8 mouse cellular contexts compared by ENCODE assay signal in the genomic region with DNA sequence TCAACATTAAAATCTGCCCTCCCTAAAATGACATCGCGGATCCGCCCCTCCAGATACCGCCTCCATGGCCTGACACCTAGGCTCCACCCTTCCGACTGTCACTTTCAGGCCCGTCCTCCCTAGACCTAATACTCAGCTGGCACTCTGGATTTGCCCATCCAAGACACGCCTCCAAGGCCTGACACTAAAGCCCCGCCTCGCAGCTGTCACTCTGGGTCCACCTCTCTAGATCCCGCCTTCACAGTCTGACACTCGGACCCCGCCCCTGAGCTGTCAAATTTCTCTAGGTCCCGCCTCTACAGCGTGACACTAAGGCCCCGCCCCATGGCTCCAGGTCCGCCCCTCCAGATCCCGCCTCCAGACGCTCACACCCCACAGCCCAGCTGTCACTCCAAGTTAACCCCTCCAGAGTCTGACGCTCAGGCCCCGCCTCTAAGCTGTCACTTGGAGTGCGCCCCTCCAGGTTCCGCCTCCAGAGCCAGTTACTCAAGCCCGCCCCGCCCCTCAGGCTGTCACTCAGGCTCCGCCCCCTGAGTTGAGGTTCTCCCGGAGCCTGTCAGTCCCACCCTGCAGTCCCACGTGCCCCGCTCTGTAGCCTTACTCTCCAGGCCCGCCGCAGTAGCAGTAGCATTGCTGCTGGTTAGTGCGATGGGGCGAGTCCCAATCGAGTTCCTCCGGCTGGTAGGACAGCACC. TPM values are rescaled to one million over a fixed set of nuclear protein-coding genes. Genes with fewer than 3 reads are reported as not detected.
DNase-seq lines count a peak whose midpoint lies in the region; ATAC-seq and TF ChIP-seq lines count a peak whose summit lies in the region.

No protein-coding gene starts in this region.

- H3K4me2 ChIP-seq in forebrain, postnatal 0 days (ENCODE audit: low read depth): peak overlapping the region; percentile 66
- H3K4me2 ChIP-seq in lung, embryonic 15.5 days: peak overlapping the region; percentile 57

- TF ChIP-seq CTCF in MEL (IDR thresholded peaks at IDR 0.05 in 2 of 3, conservative IDR thresholded peaks at IDR 0.05 in 1 of 3; ENCODE audit: control insufficient read depth in 1 of 3, insufficient read depth in 1 of 3, low read depth in 2 of 3, low read length in 3 of 3, poor library complexity in 1 of 3, severe bottlenecking in 1 of 3): no peak
- no peak for TF ChIP-seq CTCF in cerebellum, adult 2 months (IDR thresholded peaks at IDR 0.05; ENCODE audit: borderline replicate concordance, insufficient read depth, low read depth, low read length)
- no peak for TF ChIP-seq CTCF in forebrain, postnatal 0 days (IDR thresholded peaks at IDR 0.05; ENCODE audit: low read depth)

- peaks cover 0 to 8% of the 10 kb centered on the region in 2 experiments; a peak in 2 of 4 replicates for H3K36me3 ChIP-seq in MEL (ENCODE audit: control insufficient read depth in 1 of 2, insufficient read depth in 2 of 2, low read length in 2 of 2)
- H3K36me3 ChIP-seq in forebrain, postnatal 0 days (ENCODE audit: insufficient read depth): no peaks in the 10 kb centered on the region
- no peaks in the 10 kb centered on the region; the same call in 1 of the 2 replicates for H3K36me3 ChIP-seq in lung, embryonic 15.5 days

- peak; percentile 99 for DNase-seq in MEL (ENCODE audit: low read depth, low spot score)
- peak; percentile 95 to 97 for DNase-seq in cerebellum, adult 2 months
- DNase-seq in forebrain, postnatal 0 days: peak; percentile 99
- DNase-seq in heart, postnatal 4 days: peak; percentile 98
- peak; percentile 99 to 100 for DNase-seq in layer of hippocampus, adult 8-10 months (ENCODE audit: low spot score in 2 of 2)
- DNase-seq in ovary, adult 18-20 months (ENCODE audit: low spot score): peak; percentile 96
- DNase-seq in thymus, postnatal 0 days (ENCODE audit: low spot score): peak; percentile 100

- H3K9me3 ChIP-seq in MEL (replicated peaks; ENCODE audit: insufficient read depth, low read length): no peaks in the 10 kb centered on the region
- no peaks in the 10 kb centered on the region for H3K9me3 ChIP-seq in forebrain, postnatal 0 days (ENCODE audit: low read length)
- no peaks in the 10 kb centered on the region for H3K9me3 ChIP-seq in lung, embryonic 15.5 days

- H3K4me3 ChIP-seq in MEL (ENCODE audit: control insufficient read depth in 1 of 2, insufficient read depth in 1 of 2, low read depth in 2 of 2, low read length in 2 of 2): peak overlapping the region; percentile 38 to 41; a peak in 3 of 4 replicates
- H3K4me3 ChIP-seq in cerebellum, adult 2 months (replicated peaks; ENCODE audit: insufficient read depth, low read depth, low read length): peak overlapping the region; percentile 51
- peak overlapping the region; percentile 36 for H3K4me3 ChIP-seq in forebrain, postnatal 0 days (ENCODE audit: low read depth, low read length)
- peak overlapping the region; percentile 20 for H3K4me3 ChIP-seq in lung, embryonic 15.5 days

- H3K79me2 ChIP-seq in MEL (ENCODE audit: control insufficient read depth, insufficient read depth, low read length, poor library complexity): no peaks in the 10 kb centered on the region

- peaks cover 0 to 17% of the 10 kb centered on the region in 2 experiments; a peak in 3 of 4 replicates for H3K4me1 ChIP-seq in MEL (ENCODE audit: control insufficient read depth in 1 of 2, insufficient read depth in 2 of 2, low read length in 2 of 2)
- peaks cover 8% of the 10 kb centered on the region for H3K4me1 ChIP-seq in cerebellum, adult 2 months (ENCODE audit: control insufficient read depth, insufficient read depth, low read length)
- H3K4me1 ChIP-seq in forebrain, postnatal 0 days (ENCODE audit: insufficient read depth): peaks cover 9% of the 10 kb centered on the region; the same call in 1 of the 2 replicates
- peaks cover 21% of the 10 kb centered on the region for H3K4me1 ChIP-seq in lung, embryonic 15.5 days

- no peaks in the 10 kb centered on the region for H3K27me3 ChIP-seq in MEL (ENCODE audit: control insufficient read depth in 1 of 2, insufficient read depth in 2 of 2, low read length in 2 of 2)
- H3K27me3 ChIP-seq in cerebellum, adult 2 months (ENCODE audit: control insufficient read depth, insufficient read depth, low read length): no peaks in the 10 kb centered on the region
- no peaks in the 10 kb centered on the region for H3K27me3 ChIP-seq in forebrain, postnatal 0 days (ENCODE audit: insufficient read depth, low read length)
- H3K27me3 ChIP-seq in lung, embryonic 15.5 days: no peaks in the 10 kb centered on the region

- TF ChIP-seq RAD21 in MEL (IDR thresholded peaks at IDR 0.05; ENCODE audit: low read depth, low read length): no peak

- TF ChIP-seq POLR2A in MEL (IDR thresholded peaks at IDR 0.05; ENCODE audit: control insufficient read depth in 1 of 2, insufficient read depth in 1 of 2, low read depth in 1 of 2, low read length in 2 of 2, poor library complexity in 1 of 2): peak; percentile 26 to 42; a peak in 1 of 4 replicates
- TF ChIP-seq POLR2A in cerebellum, adult 2 months (IDR thresholded peaks at IDR 0.05; ENCODE audit: borderline replicate concordance, insufficient read depth, low read length): peak; percentile 66; the same call in 1 of the 2 replicates

- TF ChIP-seq EP300 in MEL (IDR thresholded peaks at IDR 0.05; ENCODE audit: low read depth in 1 of 2, low read length in 2 of 2): no peak

- under 1% methylated on average over 34 of the region's 34 CpGs for WGBS in cerebellum, adult 2 months
- under 1% methylated on average over 34 of the region's 34 CpGs for WGBS in forebrain, postnatal 0 days
- WGBS in lung, embryonic 15.5 days: under 1% methylated on average over 34 of the region's 34 CpGs

- ATAC-seq in forebrain, postnatal 0 days: peak; percentile 95
- ATAC-seq in lung, embryonic 15.5 days (ENCODE audit: borderline replicate concordance, extremely low read depth, low FRiP score, low TSS enrichment): peak; percentile 95

- peak overlapping the region; percentile 18; the same call in 1 of the 2 replicates for H3K27ac ChIP-seq in MEL (ENCODE audit: control insufficient read depth, low read depth, low read length)
- H3K27ac ChIP-seq in cerebellum, adult 2 months (ENCODE audit: insufficient read depth, low read length): peak overlapping the region; percentile 72
- peak overlapping the region; percentile 81 for H3K27ac ChIP-seq in forebrain, postnatal 0 days (ENCODE audit: low read depth, low read length)
- H3K27ac ChIP-seq in lung, embryonic 15.5 days: peak overlapping the region; percentile 54

- peak overlapping the region; percentile 44 for H3K9ac ChIP-seq in MEL (ENCODE audit: control insufficient read depth, low read depth, low read length, poor library complexity, severe bottlenecking)
- peak overlapping the region; percentile 51 for H3K9ac ChIP-seq in forebrain, postnatal 0 days
- no peak overlapping the region for H3K9ac ChIP-seq in lung, embryonic 15.5 days

RNA-seq across cellular contexts. Expression of a gene that starts 8.8 kb away (rescaled TPM):
- 10.2 and 10.9 TPM in 2 replicates for total RNA-seq in MEL (2012; rRNA removed)
- polyA plus RNA-seq in MEL (2012; ENCODE audit: insufficient read depth in 1 of 2, insufficient read length in 2 of 2, low read depth in 1 of 2, low replicate concordance in 2 of 2, missing spikeins in 1 of 2): 10 to 100 TPM in 1 of 2 experiments, not detected in 1; 26.2 TPM
- 1.7 and 2.2 TPM in 2 replicates for polyA plus RNA-seq in cerebellum, adult 2 months (2012; rRNA removed)
- 1.5 and 2.5 TPM in 2 replicates for total RNA-seq in forebrain, postnatal 0 days (2014; rRNA removed)
- 1.5 and 2.4 TPM in 2 replicates for polyA plus RNA-seq in forebrain, postnatal 0 days (2015; fragmentation: Nextera tagmentation; extraction: Ambion mirVana)
- total RNA-seq in heart, postnatal 4 days (2021): 1 to 10 TPM; 6.2 to 6.6 TPM
- total RNA-seq in layer of hippocampus, adult 8-10 months (2022): 1 to 10 TPM; 1.1 to 2.1 (median 1.7) TPM
- polyA plus RNA-seq in lung, embryonic 15.5 days (2015; fragmentation: Nextera tagmentation; extraction: Ambion mirVana): 3.2 and 4.2 TPM in 2 replicates
- 10.7 TPM in 2 replicates for polyA plus RNA-seq in thymus, postnatal 0 days (2015; fragmentation: Nextera tagmentation; extraction: Ambion mirVana)

RNA-seq across cellular contexts. Expression of a gene that starts 30.2 kb away (rescaled TPM):
- 48.1 and 63.0 TPM in 2 replicates for total RNA-seq in MEL (2012; rRNA removed)
- 10 to 100 TPM in 1 of 2 experiments, not detected in 1; 70.3 TPM for polyA plus RNA-seq in MEL (2012; ENCODE audit: insufficient read depth in 1 of 2, insufficient read length in 2 of 2, low read depth in 1 of 2, low replicate concordance in 2 of 2, missing spikeins in 1 of 2)
- 47.9 and 52.9 TPM in 2 replicates for polyA plus RNA-seq in cerebellum, adult 2 months (2012; rRNA removed)
- total RNA-seq in forebrain, postnatal 0 days (2014; rRNA removed): 40.5 and 43.3 TPM in 2 replicates
- 84.6 and 85.2 TPM in 2 replicates for polyA plus RNA-seq in forebrain, postnatal 0 days (2015; fragmentation: Nextera tagmentation; extraction: Ambion mirVana)
- total RNA-seq in heart, postnatal 4 days (2021): 10 to 100 TPM; 17.1 to 17.7 TPM
- 10 to 100 TPM; 40.0 to 53.1 (median 45.1) TPM for total RNA-seq in layer of hippocampus, adult 8-10 months (2022)
- polyA plus RNA-seq in lung, embryonic 15.5 days (2015; fragmentation: Nextera tagmentation; extraction: Ambion mirVana): 110 TPM in 2 replicates
- polyA plus RNA-seq in thymus, postnatal 0 days (2015; fragmentation: Nextera tagmentation; extraction: Ambion mirVana): 81.1 and 85.3 TPM in 2 replicates

RNA-seq across cellular contexts. Expression of a gene that starts 30.8 kb away (rescaled TPM):
- total RNA-seq in MEL (2012; rRNA removed): not detected in 2 replicates
- not detected for polyA plus RNA-seq in MEL (2012; ENCODE audit: insufficient read depth in 1 of 2, insufficient read length in 2 of 2, low read depth in 1 of 2, low replicate concordance in 2 of 2, missing spikeins in 1 of 2)
- polyA plus RNA-seq in cerebellum, adult 2 months (2012; rRNA removed): 0.88 and 0.89 TPM in 2 replicates
- 0.38 and 0.43 TPM in 2 replicates for total RNA-seq in forebrain, postnatal 0 days (2014; rRNA removed)
- polyA plus RNA-seq in forebrain, postnatal 0 days (2015; fragmentation: Nextera tagmentation; extraction: Ambion mirVana): 0.29 and 0.39 TPM in 2 replicates
- under 1 TPM; 0.41 to 0.90 TPM for total RNA-seq in heart, postnatal 4 days (2021)
- total RNA-seq in layer of hippocampus, adult 8-10 months (2022): under 1 TPM; 0.28 to 0.91 (median 0.43) TPM
- 0.63 and 0.75 TPM in 2 replicates for polyA plus RNA-seq in lung, embryonic 15.5 days (2015; fragmentation: Nextera tagmentation; extraction: Ambion mirVana)
- 0.30 and 0.62 TPM in 2 replicates for polyA plus RNA-seq in thymus, postnatal 0 days (2015; fragmentation: Nextera tagmentation; extraction: Ambion mirVana)

RNA-seq across cellular contexts. Expression of a gene that starts 56.6 kb away (rescaled TPM):
- total RNA-seq in MEL (2012; rRNA removed): 0.04 TPM in 1 of 2 replicates, not detected in the other
- polyA plus RNA-seq in MEL (2012; ENCODE audit: insufficient read depth in 1 of 2, insufficient read length in 2 of 2, low read depth in 1 of 2, low replicate concordance in 2 of 2, missing spikeins in 1 of 2): under 1 TPM in 1 of 2 experiments, not detected in 1; 0.03 TPM
- 8.4 and 9.1 TPM in 2 replicates for polyA plus RNA-seq in cerebellum, adult 2 months (2012; rRNA removed)
- total RNA-seq in forebrain, postnatal 0 days (2014; rRNA removed): 0.86 and 2.2 TPM in 2 replicates
- polyA plus RNA-seq in forebrain, postnatal 0 days (2015; fragmentation: Nextera tagmentation; extraction: Ambion mirVana): 1.9 and 2.7 TPM in 2 replicates
- total RNA-seq in heart, postnatal 4 days (2021): 1 to 10 TPM in 1 of 2 experiments, under 1 TPM in 1; 0.41 to 1.7 TPM
- total RNA-seq in layer of hippocampus, adult 8-10 months (2022): 1 to 10 TPM; 3.5 to 6.1 (median 4.5) TPM
- polyA plus RNA-seq in lung, embryonic 15.5 days (2015; fragmentation: Nextera tagmentation; extraction: Ambion mirVana): 1.9 and 2.7 TPM in 2 replicates
- 14.3 and 15.4 TPM in 2 replicates for polyA plus RNA-seq in thymus, postnatal 0 days (2015; fragmentation: Nextera tagmentation; extraction: Ambion mirVana)

Comparison
In these comparisons a context has a peak if more than half of its experiments do, and no peak if none do; other contexts are left out.
1. Peak in every context shown above with its lines: DNase-seq, ATAC-seq, H3K4me3 ChIP-seq and H3K27ac ChIP-seq.
2. H3K27ac ChIP-seq: peak in every context shown above with its lines; median percentile 81 in forebrain, postnatal 0 days; 72 in cerebellum, adult 2 months; 54 in lung, embryonic 15.5 days; 18 in MEL.